Mouse (Mus musculus): ENCODE data around the gene Wdr46. TPM values are rescaled to one million over a fixed set of nuclear protein-coding genes. Genes with fewer than 3 reads are reported as not detected.
"Not testable (repeated sequence)": the region's sequence is repeated elsewhere in the genome, so short reads cannot be mapped to it uniquely, and the experiment has no call there.

Wdr46 gene
- total and polyA plus RNA-seq, 2 experiments from 2014 or later, result 18.9 to 23.2 TPM

- WGBS, result 78% methylated on average over 4 of the region's 4 CpGs
- Histone ChIP-seq H3K27me3 (ENCODE audit: insufficient read depth, low read length) (no peaks in the 10 kb centered on the region), H3K36me3 (ENCODE audit: insufficient read depth) (no peaks in the 10 kb centered on the region), H3K9ac (no peak overlapping the region), H3K4me2 (ENCODE audit: low read depth) (no peak overlapping the region), H3K9me3 (ENCODE audit: low read length) (no peaks in the 10 kb centered on the region), H3K4me1 (ENCODE audit: insufficient read depth) (no peaks in the 10 kb centered on the region), H3K4me3 (ENCODE audit: low read depth, low read length) (no peak overlapping the region), H3K27ac (ENCODE audit: low read depth, low read length) (no peak overlapping the region)
- TF ChIP-seq CTCF (IDR thresholded peaks at IDR 0.05; ENCODE audit: low read depth), result no peak
- no peak for ATAC-seq
- no peak for DNase-seq
Observed at GRCm38 (mm10) chr17:33899642-33900041, 40.8 kb upstream of the Wdr46 start.

GRCm38 (mm10) chr17:33900281-33900988, 40.0 kb upstream of the Wdr46 start:
- no peak overlapping the region for H3K4me2 ChIP-seq (ENCODE audit: low read depth)
- no peak overlapping the region for H3K9ac ChIP-seq
- WGBS, result 71% methylated on average over 7 of the region's 7 CpGs
- H3K27ac ChIP-seq (ENCODE audit: low read depth, low read length), result no peak overlapping the region
- DNase-seq (no peak), ATAC-seq (no peak)
- no peak for TF ChIP-seq CTCF (IDR thresholded peaks at IDR 0.05; ENCODE audit: low read depth)
- no peaks in the 10 kb centered on the region for H3K27me3 ChIP-seq (ENCODE audit: insufficient read depth, low read length)
- H3K36me3 ChIP-seq (ENCODE audit: insufficient read depth), result no peaks in the 10 kb centered on the region
- no peaks in the 10 kb centered on the region for H3K9me3 ChIP-seq (ENCODE audit: low read length)
- no peaks in the 10 kb centered on the region for H3K4me1 ChIP-seq (ENCODE audit: insufficient read depth)
- H3K4me3 ChIP-seq (ENCODE audit: low read depth, low read length), result no peak overlapping the region

GRCm38 (mm10) chr17:33900989-33901314, 39.5 kb upstream of the Wdr46 start:
- Histone ChIP-seq H3K9ac (no peak overlapping the region), H3K4me2 (ENCODE audit: low read depth) (no peak overlapping the region), H3K4me3 (ENCODE audit: low read depth, low read length) (no peak overlapping the region), H3K9me3 (ENCODE audit: low read length) (no peaks in the 10 kb centered on the region), H3K27me3 (ENCODE audit: insufficient read depth, low read length) (no peaks in the 10 kb centered on the region), H3K36me3 (ENCODE audit: insufficient read depth) (no peaks in the 10 kb centered on the region), H3K27ac (ENCODE audit: low read depth, low read length) (no peak overlapping the region), H3K4me1 (ENCODE audit: insufficient read depth) (no peaks in the 10 kb centered on the region)
- ATAC-seq (no peak), DNase-seq (no peak)
- WGBS, result 84% methylated on average over 4 of the region's 4 CpGs
- no peak for TF ChIP-seq CTCF (IDR thresholded peaks at IDR 0.05; ENCODE audit: low read depth)

- no peaks in the 10 kb centered on the region for H3K9me3 ChIP-seq (ENCODE audit: low read length)
- DNase-seq, result no peak
- H3K4me2 ChIP-seq (ENCODE audit: low read depth), result no peak overlapping the region
- no peak for TF ChIP-seq CTCF (IDR thresholded peaks at IDR 0.05; ENCODE audit: low read depth)
- H3K4me3 ChIP-seq (ENCODE audit: low read depth, low read length), result no peak overlapping the region
- no peaks in the 10 kb centered on the region for H3K27me3 ChIP-seq (ENCODE audit: insufficient read depth, low read length)
- no peak for ATAC-seq
- H3K36me3 ChIP-seq (ENCODE audit: insufficient read depth), result no peaks in the 10 kb centered on the region
- no peak overlapping the region for H3K27ac ChIP-seq (ENCODE audit: low read depth, low read length)
- no peak overlapping the region for H3K9ac ChIP-seq
- 71% methylated on average over 4 of the region's 4 CpGs for whole genome bisulfite sequencing
- H3K4me1 ChIP-seq (ENCODE audit: insufficient read depth), result no peaks in the 10 kb centered on the region
Observed at GRCm38 (mm10) chr17:33901653-33902052, 38.8 kb upstream of the Wdr46 start.

- no peak for DNase-seq
- TF ChIP-seq CTCF (IDR thresholded peaks at IDR 0.05; ENCODE audit: low read depth), result no peak
- H3K36me3 ChIP-seq (ENCODE audit: insufficient read depth), result no peaks in the 10 kb centered on the region
- H3K27me3 ChIP-seq (ENCODE audit: insufficient read depth, low read length), result no peaks in the 10 kb centered on the region
- H3K9ac ChIP-seq, result no peak overlapping the region
- ATAC-seq, result no peak
- no peak overlapping the region for H3K27ac ChIP-seq (ENCODE audit: low read depth, low read length)
- H3K4me3 ChIP-seq (ENCODE audit: low read depth, low read length), result no peak overlapping the region
- WGBS, result 76% methylated on average over 4 of the region's 4 CpGs
- H3K9me3 ChIP-seq (ENCODE audit: low read length), result no peaks in the 10 kb centered on the region
- H3K4me1 ChIP-seq (ENCODE audit: insufficient read depth), result no peaks in the 10 kb centered on the region
- H3K4me2 ChIP-seq (ENCODE audit: low read depth), result no peak overlapping the region
Observed at GRCm38 (mm10) chr17:33902079-33902478, 38.4 kb upstream of the Wdr46 start.

- H3K27ac ChIP-seq (ENCODE audit: low read depth, low read length), result no peak overlapping the region
- 88% methylated on average over 7 of the region's 7 CpGs for WGBS
- no peak overlapping the region for H3K4me2 ChIP-seq (ENCODE audit: low read depth)
- no peaks in the 10 kb centered on the region for H3K27me3 ChIP-seq (ENCODE audit: insufficient read depth, low read length)
- H3K4me3 ChIP-seq (ENCODE audit: low read depth, low read length), result no peak overlapping the region
- no peak overlapping the region for H3K9ac ChIP-seq
- ATAC-seq, result no peak
- no peak for DNase-seq
- no peaks in the 10 kb centered on the region for H3K4me1 ChIP-seq (ENCODE audit: insufficient read depth)
- no peaks in the 10 kb centered on the region for H3K9me3 ChIP-seq (ENCODE audit: low read length)
- no peak for TF ChIP-seq CTCF (IDR thresholded peaks at IDR 0.05; ENCODE audit: low read depth)
- no peaks in the 10 kb centered on the region for H3K36me3 ChIP-seq (ENCODE audit: insufficient read depth)
Observed at GRCm38 (mm10) chr17:33902491-33902890, 38.0 kb upstream of the Wdr46 start.

- DNase-seq; H3K4me1 ChIP-seq (ENCODE audit: insufficient read depth); H3K36me3 ChIP-seq (ENCODE audit: insufficient read depth); H3K27me3 ChIP-seq (ENCODE audit: insufficient read depth, low read length); H3K27ac ChIP-seq (ENCODE audit: low read depth, low read length); H3K9me3 ChIP-seq (ENCODE audit: low read length); H3K9ac ChIP-seq; H3K4me2 ChIP-seq (ENCODE audit: low read depth); H3K4me3 ChIP-seq (ENCODE audit: low read depth, low read length); ATAC-seq: not testable (repeated sequence)
- WGBS, result 67% methylated on average over 6 of the region's 6 CpGs
Observed at GRCm38 (mm10) chr17:33903911-33904651, 36.4 kb upstream of the Wdr46 start.

GRCm38 (mm10) chr17:33904835-33905234, 35.6 kb upstream of the Wdr46 start, which contains the start of gene Platr17:
Gene Platr17 (plus strand): TSS chr17:33905135.
- H3K4me2 ChIP-seq (ENCODE audit: low read depth); H3K36me3 ChIP-seq (ENCODE audit: insufficient read depth); H3K27ac ChIP-seq (ENCODE audit: low read depth, low read length); H3K9me3 ChIP-seq (ENCODE audit: low read length); DNase-seq; H3K27me3 ChIP-seq (ENCODE audit: insufficient read depth, low read length); H3K4me1 ChIP-seq (ENCODE audit: insufficient read depth); H3K9ac ChIP-seq; ATAC-seq; H3K4me3 ChIP-seq (ENCODE audit: low read depth, low read length): not testable (repeated sequence)
- 27% methylated on average over 3 of the region's 4 CpGs for WGBS
